In the genomic region with DNA sequence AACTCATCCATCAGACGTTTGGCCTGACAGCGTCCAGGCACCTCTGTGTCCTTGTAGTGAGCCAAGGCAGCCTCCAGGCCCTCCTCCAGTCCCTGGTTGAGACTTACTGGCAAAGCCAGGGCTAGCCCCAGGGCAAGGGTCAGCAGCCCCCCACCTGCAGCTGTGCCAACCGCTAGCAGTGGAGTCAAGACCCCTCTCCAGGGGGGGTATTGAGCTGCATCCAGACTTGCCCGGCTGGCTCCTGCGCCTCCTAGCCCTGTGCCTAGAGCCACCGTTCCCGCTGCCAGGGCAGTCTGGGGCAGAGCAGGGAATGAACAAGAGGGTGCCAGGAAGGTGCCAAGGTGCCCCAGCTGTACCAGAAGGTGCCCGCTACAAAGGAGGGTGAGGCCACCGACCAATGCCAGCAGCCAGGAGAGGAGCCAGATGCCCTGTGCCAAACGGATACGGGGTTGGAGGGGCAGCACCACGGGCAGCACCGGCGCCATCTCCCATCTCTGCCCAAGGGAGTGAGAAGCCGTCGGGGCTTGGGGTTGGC, we compare ENCODE assay signal across 8 mouse cellular contexts. TPM values are rescaled to one million over a fixed set of nuclear protein-coding genes. Genes with fewer than 3 reads are reported as not detected.
DNase-seq lines count a peak whose midpoint lies in the region; ATAC-seq and TF ChIP-seq lines count a peak whose summit lies in the region.

No protein-coding gene starts in this region.

- H3K9ac ChIP-seq in heart, embryonic 13.5 days = peak overlapping the region; percentile 91
- H3K9ac ChIP-seq in ES-E14 (ENCODE audit: insufficient read depth, low read depth, low read length, poor library complexity, severe bottlenecking) = peak overlapping the region; percentile 45; the same call in 1 of the 2 replicates
- peak overlapping the region; percentile 88; the same call in 1 of the 2 replicates for H3K9ac ChIP-seq in liver, embryonic 11.5 days (ENCODE audit: low read depth, low read length)

- H3K36me3 ChIP-seq in heart, embryonic 13.5 days = peaks cover 50% of the 10 kb centered on the region
- H3K36me3 ChIP-seq in ES-E14 (ENCODE audit: control insufficient read depth, insufficient read depth, low read length, poor library complexity, severe bottlenecking) = no peaks in the 10 kb centered on the region; the same call in 1 of the 2 replicates
- H3K36me3 ChIP-seq in liver, embryonic 11.5 days (ENCODE audit: control insufficient read depth, insufficient read depth, low read length) = peaks cover 17% of the 10 kb centered on the region; the same call in 1 of the 2 replicates

- no peaks in the 10 kb centered on the region for H3K9me3 ChIP-seq in heart, embryonic 13.5 days
- no peaks in the 10 kb centered on the region for H3K9me3 ChIP-seq in ES-E14 (ENCODE audit: control insufficient read depth, insufficient read depth, low read depth, low read length)
- no peaks in the 10 kb centered on the region for H3K9me3 ChIP-seq in liver, embryonic 11.5 days (ENCODE audit: control insufficient read depth, low read length)

- no peak for TF ChIP-seq CTCF in embryonic fibroblast, embryonic 13.5 days (IDR thresholded peaks at IDR 0.05; ENCODE audit: borderline replicate concordance, insufficient read depth, low read length)

- peaks cover 21% of the 10 kb centered on the region for H3K4me1 ChIP-seq in heart, embryonic 13.5 days
- H3K4me1 ChIP-seq in ES-E14 (ENCODE audit: control insufficient read depth in 2 of 2, insufficient read depth in 2 of 2, low read length in 2 of 2, poor library complexity in 1 of 2) = peaks cover 0 to 8% of the 10 kb centered on the region in 2 experiments; a peak in 1 of 4 replicates
- peaks cover 3% of the 10 kb centered on the region; the same call in 1 of the 2 replicates for H3K4me1 ChIP-seq in embryonic fibroblast, embryonic 13.5 days (ENCODE audit: control insufficient read depth, insufficient read depth, low read length)
- peaks cover 36% of the 10 kb centered on the region for H3K4me1 ChIP-seq in liver, embryonic 11.5 days (replicated peaks; ENCODE audit: control insufficient read depth, insufficient read depth, low read length)

- in situ Hi-C loops in ES-E14 (cut with MboI; ENCODE audit: low sequenced_read_pairs in 2 of 2, unreplicated experiment in 2 of 2) = no loop called here

- DNase-seq in heart, postnatal 10 days = no peak
- no peak for DNase-seq in ES-E14 (ENCODE audit: low read depth, low spot score)
- no peak for DNase-seq in liver, embryonic 11.5 days (ENCODE audit: low spot score)
- DNase-seq in layer of hippocampus, adult 9-10 months (ENCODE audit: low spot score) = no peak
- DNase-seq in left cerebral cortex, adult 18-20 months (ENCODE audit: low spot score in 2 of 2) = no peak
- DNase-seq in ovary, postnatal 10 days (ENCODE audit: low spot score) = no peak

- H3K4me3 ChIP-seq in heart, embryonic 13.5 days = peak overlapping the region; percentile 89
- H3K4me3 ChIP-seq in ES-E14 (ENCODE audit: insufficient read depth in 1 of 2, low read depth in 1 of 2, low read length in 2 of 2, poor library complexity in 1 of 2, severe bottlenecking in 1 of 2) = peak overlapping the region; percentile 83 to 85
- peak overlapping the region; percentile 84; the same call in 1 of the 2 replicates for H3K4me3 ChIP-seq in embryonic fibroblast, embryonic 13.5 days (ENCODE audit: insufficient read depth, low read length)
- H3K4me3 ChIP-seq in liver, embryonic 11.5 days (ENCODE audit: low read depth, low read length) = peak overlapping the region; percentile 87

- WGBS in heart, embryonic 13.5 days = 18% methylated on average over 16 of the region's 16 CpGs
- WGBS in liver, embryonic 11.5 days = 28% methylated on average over 16 of the region's 16 CpGs

- H3K4me2 ChIP-seq in heart, embryonic 13.5 days = peak overlapping the region; percentile 87
- H3K4me2 ChIP-seq in liver, embryonic 11.5 days = peak overlapping the region; percentile 90

- H3K27me3 ChIP-seq in heart, embryonic 13.5 days (replicated peaks) = no peaks in the 10 kb centered on the region
- no peaks in the 10 kb centered on the region for H3K27me3 ChIP-seq in liver, embryonic 11.5 days (replicated peaks; ENCODE audit: control insufficient read depth, insufficient read depth, low read length)

- TF ChIP-seq POLR2A in embryonic fibroblast, embryonic 13.5 days (IDR thresholded peaks at IDR 0.05; ENCODE audit: low read depth, low read length) = no peak; the same call in 1 of the 2 replicates

- intact Hi-C loops in heart, postnatal 10 days (cut with DNase I) = no loop called here

- no peak for ATAC-seq in heart, embryonic 13.5 days (ENCODE audit: extremely low read depth, insufficient number of reproducible peaks, low FRiP score, low TSS enrichment)
- no peak; the same call in 1 of the 2 replicates for ATAC-seq in liver, embryonic 11.5 days (replicated peaks; ENCODE audit: low FRiP score)

- peak overlapping the region; percentile 82 for H3K27ac ChIP-seq in heart, embryonic 13.5 days (replicated peaks)
- no peak overlapping the region; the same call in 1 of the 2 replicates for H3K27ac ChIP-seq in ES-E14 (ENCODE audit: insufficient read depth, low read depth, low read length, poor library complexity, severe bottlenecking)
- no peak overlapping the region for H3K27ac ChIP-seq in embryonic fibroblast, embryonic 13.5 days (ENCODE audit: insufficient read depth, low read length)
- peak overlapping the region; percentile 92 for H3K27ac ChIP-seq in liver, embryonic 11.5 days (ENCODE audit: low read depth, low read length)

TF ChIP-seq in ES-E14, 5 proteins besides CTCF, POLR2A, EP300 and RAD21:
- no peak for TF ChIP-seq ZC3H11A (IDR thresholded peaks at IDR 0.05; ENCODE audit: borderline replicate concordance, low read depth, low read length)
- no peak for TF ChIP-seq MAFK (IDR thresholded peaks at IDR 0.05; ENCODE audit: insufficient read depth, low read depth, low read length)
- TF ChIP-seq HCFC1 (IDR thresholded peaks at IDR 0.05; ENCODE audit: borderline replicate concordance, insufficient read depth, low read length) = no peak
- no peak for TF ChIP-seq ZNF384 (IDR thresholded peaks at IDR 0.05; ENCODE audit: low read depth, low read length)
- no peak for TF ChIP-seq CHD2 (IDR thresholded peaks at IDR 0.05; ENCODE audit: low read depth, low read length)

RNA-seq across cellular contexts. Expression of a gene that starts 0.4 kb away (rescaled TPM):
- 2.4 and 2.7 TPM in 2 replicates for polyA plus RNA-seq in heart, embryonic 13.5 days (2015; fragmentation: Nextera tagmentation; extraction: Ambion mirVana)
- total RNA-seq in heart, postnatal 10 days (2021) = 1 to 10 TPM; 6.5 to 7.1 TPM
- total RNA-seq in ES-E14 (2012; rRNA removed) = 3.6 and 4.0 TPM in 2 replicates
- polyA plus RNA-seq in embryonic fibroblast, embryonic 13.5 days (2011; ENCODE audit: insufficient read length, low read depth, missing spikeins) = 2.7 and 3.5 TPM in 2 replicates
- 2.4 and 3.9 TPM in 2 replicates for polyA plus RNA-seq in liver, embryonic 11.5 days (2014; fragmentation: Nextera tagmentation; extraction: Ambion mirVana)
- total RNA-seq in left cerebral cortex, adult 18-20 months (2021) = 1 to 10 TPM; 6.4 to 7.6 TPM

RNA-seq across cellular contexts. Expression of a gene that starts 0.6 kb away (rescaled TPM):
- polyA plus RNA-seq in heart, embryonic 13.5 days (2015; fragmentation: Nextera tagmentation; extraction: Ambion mirVana) = 14.4 and 14.9 TPM in 2 replicates
- total RNA-seq in heart, postnatal 10 days (2021) = 10 to 100 TPM; 16.7 to 18.7 TPM
- 20.6 and 22.2 TPM in 2 replicates for total RNA-seq in ES-E14 (2012; rRNA removed)
- polyA plus RNA-seq in embryonic fibroblast, embryonic 13.5 days (2011; ENCODE audit: insufficient read length, low read depth, missing spikeins) = 26.2 and 28.2 TPM in 2 replicates
- 22.6 and 26.1 TPM in 2 replicates for polyA plus RNA-seq in liver, embryonic 11.5 days (2014; fragmentation: Nextera tagmentation; extraction: Ambion mirVana)
- 10 to 100 TPM in 1 of 2 experiments, 1 to 10 TPM in 1; 9.0 to 11.5 TPM for total RNA-seq in left cerebral cortex, adult 18-20 months (2021)

RNA-seq across cellular contexts. Expression of a gene that starts 8.6 kb away (rescaled TPM):
- 40.6 and 41.4 TPM in 2 replicates for polyA plus RNA-seq in heart, embryonic 13.5 days (2015; fragmentation: Nextera tagmentation; extraction: Ambion mirVana)
- total RNA-seq in heart, postnatal 10 days (2021) = 10 to 100 TPM; 38.7 to 41.8 TPM
- total RNA-seq in ES-E14 (2012; rRNA removed) = 30.4 and 36.8 TPM in 2 replicates
- 26.7 and 28.9 TPM in 2 replicates for polyA plus RNA-seq in embryonic fibroblast, embryonic 13.5 days (2011; ENCODE audit: insufficient read length, low read depth, missing spikeins)
- 32.3 and 34.8 TPM in 2 replicates for polyA plus RNA-seq in liver, embryonic 11.5 days (2014; fragmentation: Nextera tagmentation; extraction: Ambion mirVana)
- 100 to 1,000 TPM; 188 to 189 TPM for total RNA-seq in left cerebral cortex, adult 18-20 months (2021)

RNA-seq across cellular contexts. Expression of a gene that starts 12.9 kb away (rescaled TPM):
- 83.6 and 88.0 TPM in 2 replicates for polyA plus RNA-seq in heart, embryonic 13.5 days (2015; fragmentation: Nextera tagmentation; extraction: Ambion mirVana)
- total RNA-seq in heart, postnatal 10 days (2021) = 10 to 100 TPM; 54.4 to 59.5 TPM
- total RNA-seq in ES-E14 (2012; rRNA removed) = 89.8 and 92.9 TPM in 2 replicates
- polyA plus RNA-seq in embryonic fibroblast, embryonic 13.5 days (2011; ENCODE audit: insufficient read length, low read depth, missing spikeins) = 101 and 102 TPM in 2 replicates
- 75.6 and 81.1 TPM in 2 replicates for polyA plus RNA-seq in liver, embryonic 11.5 days (2014; fragmentation: Nextera tagmentation; extraction: Ambion mirVana)
- 10 to 100 TPM; 49.6 to 49.8 TPM for total RNA-seq in left cerebral cortex, adult 18-20 months (2021)

RNA-seq across cellular contexts. Expression of a gene that starts 24.9 kb away (rescaled TPM):
- polyA plus RNA-seq in heart, embryonic 13.5 days (2015; fragmentation: Nextera tagmentation; extraction: Ambion mirVana) = 16.3 and 17.1 TPM in 2 replicates
- total RNA-seq in heart, postnatal 10 days (2021) = 10 to 100 TPM in 1 of 2 experiments, 1 to 10 TPM in 1; 8.5 to 10.4 TPM
- 42.6 and 49.6 TPM in 2 replicates for total RNA-seq in ES-E14 (2012; rRNA removed)
- 16.8 and 19.7 TPM in 2 replicates for polyA plus RNA-seq in embryonic fibroblast, embryonic 13.5 days (2011; ENCODE audit: insufficient read length, low read depth, missing spikeins)
- polyA plus RNA-seq in liver, embryonic 11.5 days (2014; fragmentation: Nextera tagmentation; extraction: Ambion mirVana) = 42.4 and 43.2 TPM in 2 replicates
- total RNA-seq in left cerebral cortex, adult 18-20 months (2021) = 10 to 100 TPM; 22.5 to 23.7 TPM

Comparison
In these comparisons a context has a peak if more than half of its experiments do, and no peak if none do; other contexts are left out.
1. H3K27ac ChIP-seq: peak in heart, embryonic 13.5 days (single experiment) and liver, embryonic 11.5 days (single experiment); none in ES-E14 (single experiment) and embryonic fibroblast, embryonic 13.5 days (single experiment).
2. Peak in every context shown above with its lines, with median percentiles within 50 percentile points of each other: H3K4me3 ChIP-seq and H3K9ac ChIP-seq.